Mouse (Mus musculus): ENCODE measurements around the gene Plg. TPM values are rescaled to one million over a fixed set of nuclear protein-coding genes. Genes with fewer than 3 reads are reported as not detected.

Gene Plg
- polyA plus RNA-seq, 1 experiment = 4.0 TPM

DNA sequence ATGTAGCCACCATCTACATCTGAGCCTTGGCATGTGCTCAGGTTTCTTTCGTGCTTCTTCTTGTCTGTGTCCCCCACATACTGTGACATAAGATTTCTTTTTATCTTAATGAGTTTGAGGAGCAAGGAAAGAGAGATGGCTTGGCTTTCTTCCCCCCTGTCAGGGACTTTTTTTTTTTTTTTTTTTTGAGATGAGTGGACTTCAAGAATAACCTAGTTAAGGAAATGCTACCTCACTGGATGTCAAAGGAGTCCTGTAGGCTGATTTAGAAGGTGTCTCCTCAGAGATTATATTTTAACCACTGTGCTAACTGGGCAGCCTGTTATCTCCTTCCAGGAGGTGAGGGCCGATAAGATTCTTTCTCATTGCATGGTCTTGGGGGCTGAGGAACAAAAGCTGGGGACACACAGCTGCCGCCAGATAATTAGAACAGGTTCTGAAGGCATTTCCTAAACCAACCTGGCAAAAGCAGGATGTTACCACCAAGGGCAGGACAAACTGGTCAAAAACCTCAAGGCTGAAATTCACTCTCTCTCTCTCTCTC, 4.7 kb upstream of the Plg start:
- WGBS = 48% methylated on average over 3 of the region's 3 CpGs
- H3K27ac ChIP-seq (ENCODE audit: control insufficient read depth, insufficient read depth, low read depth, low read length, poor library complexity) = no peak overlapping the region
- TF ChIP-seq CTCF (IDR thresholded peaks at IDR 0.05; ENCODE audit: control insufficient read depth, insufficient read depth, low read length) = no peak
- no peak for TF ChIP-seq POLR2A (IDR thresholded peaks at IDR 0.05; ENCODE audit: borderline replicate concordance, control insufficient read depth, low read depth, low read length)

GRCm38 (mm10) chr17:12380287-12380686, 1.9 kb downstream of the Plg start:
- WGBS = 78% methylated on average over 4 of the region's 4 CpGs
- no peak overlapping the region for H3K4me3 ChIP-seq (replicated peaks; ENCODE audit: control insufficient read depth, low read depth, low read length)
- H3K27ac ChIP-seq (ENCODE audit: control insufficient read depth, insufficient read depth, low read depth, low read length, poor library complexity) = no peak overlapping the region
- H3K4me1 ChIP-seq (ENCODE audit: control insufficient read depth, insufficient read depth, low read length) = no peaks in the 10 kb centered on the region
- TF ChIP-seq POLR2A (IDR thresholded peaks at IDR 0.05; ENCODE audit: borderline replicate concordance, control insufficient read depth, low read depth, low read length) (no peak), CTCF (IDR thresholded peaks at IDR 0.05; ENCODE audit: control insufficient read depth, insufficient read depth, low read length) (no peak)

More for the DNA sequence above, 4.7 kb upstream of the Plg start:
- Histone ChIP-seq H3K4me3 (replicated peaks; ENCODE audit: control insufficient read depth, low read depth, low read length) (no peak overlapping the region), H3K4me1 (ENCODE audit: control insufficient read depth, insufficient read depth, low read length) (peaks cover 3% of the 10 kb centered on the region)

DNA sequence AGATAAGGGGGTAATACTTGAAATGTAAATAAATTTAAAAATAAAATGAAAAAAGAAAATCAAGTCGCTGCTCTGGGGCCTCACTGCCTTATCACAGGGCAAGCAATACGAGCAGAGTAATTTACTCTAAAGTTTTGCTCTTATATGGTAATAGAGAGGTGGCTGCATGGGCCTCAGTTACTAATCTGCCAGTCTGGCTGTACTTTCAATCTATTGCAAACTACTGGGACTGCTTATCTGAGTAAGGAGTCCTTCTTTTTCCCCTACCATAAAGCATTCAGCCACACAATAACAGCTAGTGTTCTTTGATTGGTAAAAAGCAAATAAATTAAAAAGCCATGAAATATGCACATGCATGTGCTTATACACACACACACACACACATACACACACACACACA, 3.2 kb downstream of the Plg start:
- H3K4me1 ChIP-seq (ENCODE audit: control insufficient read depth, insufficient read depth, low read length) = no peaks in the 10 kb centered on the region
- no peak overlapping the region for H3K27ac ChIP-seq (ENCODE audit: control insufficient read depth, insufficient read depth, low read depth, low read length, poor library complexity)
- H3K4me3 ChIP-seq (replicated peaks; ENCODE audit: control insufficient read depth, low read depth, low read length) = no peak overlapping the region
- no peak for TF ChIP-seq POLR2A (IDR thresholded peaks at IDR 0.05; ENCODE audit: borderline replicate concordance, control insufficient read depth, low read depth, low read length)
- TF ChIP-seq CTCF (IDR thresholded peaks at IDR 0.05; ENCODE audit: control insufficient read depth, insufficient read depth, low read length) = no peak
- WGBS = 77% methylated on average over 2 of the region's 2 CpGs

DNA sequence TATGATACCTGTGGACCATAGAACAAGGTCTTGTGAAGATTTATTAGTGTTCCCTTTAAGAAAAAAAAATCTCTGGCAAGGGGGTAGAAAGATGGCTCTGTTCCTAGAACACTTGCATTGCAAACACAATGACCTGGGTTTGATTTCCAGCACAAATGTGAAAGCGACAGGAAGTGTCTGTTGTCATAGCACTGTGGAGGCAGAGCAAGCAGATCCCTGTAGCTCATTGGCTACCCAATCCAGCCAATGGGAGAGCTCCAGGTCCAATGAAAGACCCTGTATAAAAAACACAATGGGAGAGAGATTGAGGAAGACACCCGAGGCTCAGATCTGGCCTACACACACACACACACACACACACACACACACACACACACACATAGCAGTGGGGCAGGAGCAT, 4.1 kb downstream of the Plg start:
- H3K4me3 ChIP-seq (replicated peaks; ENCODE audit: control insufficient read depth, low read depth, low read length) = no peak overlapping the region
- no peak overlapping the region for H3K27ac ChIP-seq (ENCODE audit: control insufficient read depth, insufficient read depth, low read depth, low read length, poor library complexity)
- 48% methylated on average over 2 of the region's 2 CpGs for whole genome bisulfite sequencing

DNA sequence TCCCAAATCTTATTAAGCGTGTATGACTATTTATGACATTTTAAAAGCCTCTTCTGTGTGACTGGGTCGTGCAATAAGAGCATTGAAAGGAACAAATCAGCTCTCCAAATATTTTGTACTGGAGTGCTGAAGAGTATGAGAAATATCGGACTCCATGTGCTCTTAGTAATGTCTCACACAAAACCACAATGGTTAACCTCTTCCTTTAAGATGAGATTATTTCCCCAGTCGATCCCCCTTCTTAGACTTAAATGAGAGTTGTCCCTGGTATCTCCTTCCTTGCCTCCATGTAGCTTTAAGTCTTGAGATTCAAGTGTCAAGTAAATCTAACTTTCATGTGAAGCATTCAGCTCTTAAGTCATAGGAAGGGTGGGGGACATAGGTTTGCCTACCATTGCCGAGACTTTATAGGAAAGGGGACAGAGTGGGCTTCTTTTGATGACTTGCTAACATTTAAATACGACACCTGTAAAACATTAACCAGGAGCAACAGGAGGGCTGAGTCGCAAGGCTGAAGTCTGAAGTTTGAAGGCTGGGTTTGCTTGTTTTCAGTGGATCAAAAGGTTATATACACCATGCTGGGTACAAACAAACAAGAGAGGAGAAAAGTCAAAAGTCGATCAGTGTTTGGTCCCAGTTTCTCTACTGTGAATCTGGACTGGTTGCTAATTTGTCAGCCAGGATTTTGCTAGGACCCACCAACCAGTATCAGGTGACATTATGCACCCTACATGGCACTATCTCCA, 6.8 kb downstream of the Plg start:
- TF ChIP-seq CTCF (IDR thresholded peaks at IDR 0.05; ENCODE audit: control insufficient read depth, insufficient read depth, low read length) (no peak), POLR2A (IDR thresholded peaks at IDR 0.05; ENCODE audit: borderline replicate concordance, control insufficient read depth, low read depth, low read length) (no peak)
- Histone ChIP-seq H3K4me3 (replicated peaks; ENCODE audit: control insufficient read depth, low read depth, low read length) (no peak overlapping the region), H3K4me1 (ENCODE audit: control insufficient read depth, insufficient read depth, low read length) (no peaks in the 10 kb centered on the region), H3K27ac (ENCODE audit: control insufficient read depth, insufficient read depth, low read depth, low read length, poor library complexity) (no peak overlapping the region)
- WGBS = 51% methylated on average over 8 of the region's 8 CpGs

More for the DNA sequence above, 4.1 kb downstream of the Plg start:
- no peaks in the 10 kb centered on the region for H3K4me1 ChIP-seq (ENCODE audit: control insufficient read depth, insufficient read depth, low read length)
- TF ChIP-seq CTCF (IDR thresholded peaks at IDR 0.05; ENCODE audit: control insufficient read depth, insufficient read depth, low read length) (no peak), POLR2A (IDR thresholded peaks at IDR 0.05; ENCODE audit: borderline replicate concordance, control insufficient read depth, low read depth, low read length) (no peak)

DNA sequence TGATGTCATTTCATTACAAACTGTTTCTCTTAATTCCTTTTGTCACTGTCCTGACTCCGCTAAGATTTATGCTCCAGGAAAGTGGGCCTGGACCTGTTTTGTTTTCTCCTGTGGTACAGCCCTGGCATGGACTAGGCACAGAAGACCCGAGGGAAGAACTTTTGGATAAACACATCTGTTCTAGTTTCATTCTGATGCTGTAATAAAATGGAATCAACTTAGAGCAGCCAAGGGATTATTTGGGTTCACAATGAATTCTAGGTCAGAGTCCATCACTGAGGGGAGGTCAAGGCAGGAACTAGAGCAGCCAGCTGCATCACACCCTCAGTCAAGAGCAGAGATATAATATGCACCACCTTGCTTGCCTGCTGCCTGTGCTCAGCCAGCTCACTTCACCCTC, 9.4 kb downstream of the Plg start:
- Histone ChIP-seq H3K4me1 (ENCODE audit: control insufficient read depth, insufficient read depth, low read length) (no peaks in the 10 kb centered on the region), H3K27ac (ENCODE audit: control insufficient read depth, insufficient read depth, low read depth, low read length, poor library complexity) (no peak overlapping the region), H3K4me3 (replicated peaks; ENCODE audit: control insufficient read depth, low read depth, low read length) (no peak overlapping the region)
- WGBS = 70% methylated on average over 2 of the region's 2 CpGs
- no peak for TF ChIP-seq POLR2A (IDR thresholded peaks at IDR 0.05; ENCODE audit: borderline replicate concordance, control insufficient read depth, low read depth, low read length)
- TF ChIP-seq CTCF (IDR thresholded peaks at IDR 0.05; ENCODE audit: control insufficient read depth, insufficient read depth, low read length) = no peak

DNA sequence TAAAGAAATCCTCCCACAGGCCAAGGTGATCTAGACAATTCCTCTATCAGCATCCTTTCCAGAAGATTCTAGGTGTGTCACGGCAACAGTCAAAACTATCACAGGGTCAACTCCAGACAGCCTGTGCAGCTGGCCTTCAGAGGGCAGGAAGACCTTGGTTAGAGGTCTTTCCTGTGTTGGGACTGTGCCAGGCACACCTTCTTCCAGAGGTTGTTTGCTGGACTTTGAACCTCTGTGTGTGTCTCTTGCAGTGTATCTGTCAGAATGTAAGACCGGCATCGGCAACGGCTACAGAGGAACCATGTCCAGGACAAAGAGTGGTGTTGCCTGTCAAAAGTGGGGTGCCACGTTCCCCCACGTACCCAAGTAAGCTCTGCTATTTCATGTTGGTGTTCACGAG, 9.8 kb downstream of the Plg start:
- 83% methylated on average over 7 of the region's 7 CpGs for WGBS
- TF ChIP-seq CTCF (IDR thresholded peaks at IDR 0.05; ENCODE audit: control insufficient read depth, insufficient read depth, low read length) = no peak
- TF ChIP-seq POLR2A (IDR thresholded peaks at IDR 0.05; ENCODE audit: borderline replicate concordance, control insufficient read depth, low read depth, low read length) = no peak
- Histone ChIP-seq H3K4me1 (ENCODE audit: control insufficient read depth, insufficient read depth, low read length) (no peaks in the 10 kb centered on the region), H3K4me3 (replicated peaks; ENCODE audit: control insufficient read depth, low read depth, low read length) (no peak overlapping the region), H3K27ac (ENCODE audit: control insufficient read depth, insufficient read depth, low read depth, low read length, poor library complexity) (no peak overlapping the region)

DNA sequence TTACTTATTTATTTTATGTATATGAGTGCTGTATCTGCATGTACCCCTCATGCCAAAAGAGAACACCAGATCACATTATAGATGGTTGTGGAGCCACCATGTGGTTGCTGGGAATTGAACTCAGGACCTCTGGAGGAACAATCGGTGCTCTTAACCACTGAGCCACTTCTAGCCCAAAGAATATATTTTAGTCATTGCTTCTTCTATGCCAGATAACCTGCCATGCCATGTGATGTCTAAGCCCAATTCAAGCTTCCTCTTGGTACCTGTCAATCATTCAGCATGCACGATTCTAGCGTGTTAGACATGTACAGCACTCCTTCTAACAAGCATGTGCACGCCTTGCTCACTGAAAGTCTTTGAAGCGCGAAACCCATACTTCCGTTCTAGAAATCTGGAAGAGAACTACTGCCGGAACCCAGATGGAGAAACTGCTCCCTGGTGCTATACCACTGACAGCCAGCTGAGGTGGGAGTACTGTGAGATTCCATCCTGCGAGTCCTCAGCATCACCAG, 17.8 kb downstream of the Plg start:
- TF ChIP-seq CTCF (IDR thresholded peaks at IDR 0.05; ENCODE audit: control insufficient read depth, insufficient read depth, low read length) = no peak
- no peak for TF ChIP-seq POLR2A (IDR thresholded peaks at IDR 0.05; ENCODE audit: borderline replicate concordance, control insufficient read depth, low read depth, low read length)
- H3K4me3 ChIP-seq (replicated peaks; ENCODE audit: control insufficient read depth, low read depth, low read length) = no peak overlapping the region
- 82% methylated on average over 9 of the region's 9 CpGs for WGBS
- no peaks in the 10 kb centered on the region for H3K4me1 ChIP-seq (ENCODE audit: control insufficient read depth, insufficient read depth, low read length)
- no peak overlapping the region for H3K27ac ChIP-seq (ENCODE audit: control insufficient read depth, insufficient read depth, low read depth, low read length, poor library complexity)

All from bone marrow, adult 2 months (tissue).